Mouse (Mus musculus): ENCODE data around the gene Grip1.

Grip1 gene

DNA sequence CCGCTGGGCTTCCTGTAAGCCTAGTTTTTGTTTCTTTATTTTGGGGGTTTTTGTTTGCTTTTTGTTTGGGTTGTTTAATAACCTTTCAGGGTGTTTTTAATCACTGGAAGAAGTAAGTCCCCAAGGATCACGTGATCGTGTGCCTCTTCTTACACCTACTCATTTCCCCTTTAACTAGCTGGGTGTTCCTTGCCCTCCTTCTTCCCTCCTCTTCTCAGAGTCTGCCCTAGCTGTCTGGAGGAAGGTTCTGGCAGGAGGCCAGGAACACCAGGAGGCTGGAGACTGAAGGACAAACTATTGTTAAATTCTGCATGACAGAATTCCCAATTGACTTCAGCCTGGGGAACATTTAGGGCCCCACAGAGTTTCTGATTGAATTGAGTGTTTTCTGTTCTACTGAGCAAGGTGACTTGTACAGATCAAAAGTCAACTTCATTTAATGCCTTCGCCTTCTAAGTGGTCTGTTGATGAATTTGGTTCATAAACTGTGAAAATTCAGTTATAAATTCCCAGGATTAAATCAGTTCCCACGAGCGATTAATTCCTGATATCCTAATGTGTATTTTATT, 376.8 kb downstream of the Grip1 start:
- in situ Hi-C loops (cut with MseI, MboI), result no loop called here

DNA sequence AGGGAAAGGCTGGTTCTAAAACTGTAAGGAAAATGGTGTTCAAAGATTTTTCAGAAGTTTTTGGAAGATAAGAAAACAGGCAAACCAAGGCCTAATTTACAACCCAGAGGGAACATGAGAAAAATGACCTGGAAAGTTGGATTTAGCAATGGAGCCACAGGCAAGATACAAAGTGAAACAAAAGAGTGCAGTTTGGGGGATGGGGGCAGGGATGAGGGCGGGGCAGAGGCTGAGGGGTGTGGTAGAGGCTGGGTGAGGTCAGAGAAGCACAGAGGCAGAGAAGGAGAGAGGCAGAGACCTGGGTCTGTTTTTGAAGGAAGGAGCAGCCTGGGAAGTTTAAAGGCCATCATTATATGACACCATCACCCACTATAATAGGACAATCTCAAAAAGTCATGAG, 377.5 kb downstream of the Grip1 start:
- in situ Hi-C loops (cut with MseI, MboI), result no loop called here

DNA sequence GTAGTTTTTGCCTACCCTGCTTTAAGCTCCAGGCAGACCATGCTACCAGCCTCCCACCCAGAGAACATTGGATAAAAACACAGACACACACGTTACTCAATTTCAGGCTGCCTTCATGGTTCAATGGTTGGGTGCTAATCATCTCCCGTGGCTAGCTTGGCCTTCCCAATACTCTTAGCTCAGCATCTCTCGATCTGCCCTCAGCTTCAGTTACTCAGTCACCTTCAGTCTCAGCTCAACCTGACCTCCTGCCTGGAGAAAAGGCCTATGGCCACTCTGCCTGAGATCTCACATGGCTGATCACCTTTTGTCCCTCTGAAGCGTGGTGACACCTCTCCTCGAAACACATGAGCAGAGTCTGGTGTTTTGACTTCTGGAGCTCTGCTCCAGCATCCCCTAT, 379.7 kb downstream of the Grip1 start:
- in situ Hi-C loops (cut with MseI, MboI), result no loop called here

DNA sequence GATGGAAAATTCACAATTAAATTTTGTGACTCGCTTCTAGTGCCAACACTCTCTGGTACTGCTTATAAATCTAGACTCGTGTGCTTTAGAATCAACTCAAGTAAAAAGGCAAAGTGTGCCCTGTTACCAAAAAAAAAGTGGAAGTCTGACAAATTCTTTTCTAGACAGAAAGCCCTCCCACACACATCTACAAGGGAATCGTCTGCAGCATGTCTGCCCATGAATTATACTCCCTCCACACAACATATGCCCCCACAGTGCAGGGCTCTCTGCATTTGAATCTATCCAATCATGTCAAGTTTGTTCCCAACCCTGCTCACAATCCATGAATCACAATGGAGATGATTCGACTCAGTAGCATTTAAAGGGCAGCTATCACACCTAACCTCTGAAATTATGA, 380.5 kb downstream of the Grip1 start:
- in situ Hi-C loops (cut with MseI, MboI), result no loop called here

DNA sequence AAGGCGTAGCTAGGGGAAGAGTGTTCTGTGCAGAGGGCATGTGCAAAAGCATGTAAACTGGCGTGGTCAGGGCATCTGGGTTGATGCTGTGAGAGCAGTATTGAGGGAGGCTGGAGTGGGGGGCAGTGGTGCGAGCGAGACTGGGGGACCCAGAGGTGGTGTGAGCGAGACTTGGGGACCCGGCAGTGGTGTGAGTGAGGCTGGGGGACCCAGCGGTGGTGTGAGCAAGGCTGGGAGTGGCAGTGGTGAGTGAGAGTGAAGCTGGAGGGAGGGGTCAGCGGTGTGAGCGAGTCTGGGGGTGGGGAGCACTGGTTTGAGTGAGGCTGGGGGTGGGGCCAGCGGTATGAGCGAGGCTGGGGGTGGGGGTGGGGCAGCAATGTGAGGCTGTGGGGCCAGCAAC, 386.0 kb downstream of the Grip1 start:
- in situ Hi-C loops (cut with MseI, MboI), result no loop called here

DNA sequence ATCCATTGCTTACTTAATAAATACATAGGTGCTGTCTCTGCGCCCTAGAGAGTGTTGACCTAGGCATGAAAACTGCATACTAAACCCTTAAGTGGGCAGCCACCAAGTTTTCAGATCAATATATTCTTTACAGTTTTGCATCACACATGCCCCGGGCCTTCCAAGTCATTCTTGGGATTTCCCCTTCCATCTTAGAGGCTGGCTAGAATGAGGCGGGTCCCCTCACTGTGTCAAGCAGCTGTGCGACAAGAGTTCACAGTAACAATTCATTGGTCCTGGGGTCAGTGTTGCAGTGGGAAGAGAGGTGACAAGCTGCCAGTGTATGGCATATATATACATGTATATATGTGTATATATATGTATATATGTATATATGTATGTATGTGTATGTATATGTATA, 388.4 kb downstream of the Grip1 start:
- in situ Hi-C loops (cut with MseI, MboI), result no loop called here

DNA sequence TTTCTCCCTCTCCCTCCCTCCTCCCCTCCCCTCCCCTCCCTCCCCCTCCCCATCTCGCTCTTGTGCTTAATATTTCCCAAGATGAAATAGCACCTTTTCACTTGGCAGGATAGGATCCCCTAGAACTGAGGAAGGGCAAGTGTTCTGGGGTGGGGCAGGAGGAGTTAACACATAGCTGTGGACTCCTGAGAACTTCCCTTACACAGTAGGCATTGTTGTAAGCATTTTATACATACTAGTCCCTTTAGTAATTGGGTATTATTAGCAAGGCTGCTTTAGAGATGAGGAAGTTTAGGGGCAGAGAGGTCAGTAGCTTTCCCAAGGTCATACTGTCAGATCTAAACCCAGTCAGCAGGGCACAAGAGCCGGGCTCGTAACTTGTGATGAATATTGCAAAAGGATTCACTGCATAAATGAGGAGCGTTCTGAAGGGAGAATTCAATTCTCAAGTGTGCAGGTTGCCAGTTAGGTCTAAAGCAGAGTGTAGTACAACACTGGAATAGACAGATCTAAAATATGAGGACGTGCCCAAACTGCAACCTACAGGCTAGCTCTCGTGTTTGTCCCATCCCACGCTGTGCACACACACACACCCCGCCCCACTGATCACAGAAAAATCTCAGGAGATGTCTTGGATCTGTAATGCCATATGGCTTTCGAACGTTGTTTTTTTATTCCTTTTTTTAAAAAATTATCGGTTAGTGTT, 392.2 kb downstream of the Grip1 start:
- in situ Hi-C loops (cut with MseI, MboI), result no loop called here

DNA sequence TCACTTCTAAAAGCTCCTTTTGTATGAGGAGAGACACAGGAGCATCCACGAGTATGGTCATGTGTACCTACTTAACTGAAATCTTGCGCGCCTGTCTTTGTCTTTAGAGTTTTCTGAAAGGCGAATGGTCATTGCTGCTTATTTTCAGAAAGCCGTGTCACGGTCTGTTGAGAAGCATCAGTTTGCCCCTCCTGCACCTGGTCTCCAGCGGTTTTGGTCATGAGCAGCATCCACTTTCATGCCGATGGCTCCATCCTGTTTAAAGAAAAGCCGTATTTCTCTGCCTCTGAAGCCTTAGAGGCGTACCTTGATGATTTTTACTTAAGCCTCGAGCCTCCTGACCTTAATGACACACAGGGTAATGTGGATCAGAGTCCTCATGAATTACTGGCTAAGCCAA, 398.0 kb downstream of the Grip1 start:
- in situ Hi-C loops (cut with MseI, MboI), result no loop called here

DNA sequence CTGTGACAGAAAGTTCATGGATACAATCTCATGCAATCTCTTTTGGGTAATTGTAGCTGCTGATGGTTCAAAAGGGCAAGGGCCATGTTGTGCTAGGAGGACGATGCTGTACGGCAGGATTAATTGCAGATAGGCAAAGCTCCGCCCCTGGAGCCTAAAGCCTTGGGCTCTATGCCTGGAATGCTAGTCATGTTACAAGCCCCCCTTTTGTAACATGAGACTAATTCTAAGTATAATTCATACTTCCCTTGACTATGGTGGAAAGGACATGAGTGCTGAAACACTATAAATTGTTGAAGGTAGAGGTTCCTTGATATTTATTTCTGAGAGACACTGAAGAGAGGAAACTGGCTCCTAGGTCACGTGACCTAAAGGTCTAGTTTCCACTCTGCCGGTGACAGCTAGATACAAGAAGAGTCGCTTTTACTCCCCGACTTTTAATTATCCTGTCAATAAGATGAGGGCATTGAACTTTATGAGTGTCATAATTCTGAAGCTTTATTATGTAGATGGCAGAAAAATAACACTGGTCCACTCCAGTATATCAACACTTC, 399.0 kb downstream of the Grip1 start:
- in situ Hi-C loops (cut with MseI, MboI), result no loop called here

DNA sequence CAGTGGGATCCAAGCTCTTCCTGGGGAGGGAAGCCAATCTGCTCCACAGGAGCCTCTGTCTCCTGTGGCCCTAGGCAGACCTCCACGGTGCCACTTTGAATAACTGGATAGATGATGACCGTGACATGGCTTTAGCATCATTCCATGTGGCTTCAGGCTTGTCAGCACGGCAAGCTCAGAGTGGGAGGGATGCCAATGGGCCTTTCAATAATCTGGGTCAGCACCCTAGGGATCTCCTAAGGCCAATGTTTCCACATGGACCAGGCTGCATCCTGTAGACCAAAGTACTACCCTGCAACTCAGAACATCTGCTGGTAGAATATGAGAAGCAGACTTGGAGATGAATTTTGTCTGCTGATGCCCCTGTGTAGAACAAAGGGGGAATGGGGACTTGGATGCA, 414.1 kb downstream of the Grip1 start:
- in situ Hi-C loops (cut with MseI, MboI), result no loop called here

DNA sequence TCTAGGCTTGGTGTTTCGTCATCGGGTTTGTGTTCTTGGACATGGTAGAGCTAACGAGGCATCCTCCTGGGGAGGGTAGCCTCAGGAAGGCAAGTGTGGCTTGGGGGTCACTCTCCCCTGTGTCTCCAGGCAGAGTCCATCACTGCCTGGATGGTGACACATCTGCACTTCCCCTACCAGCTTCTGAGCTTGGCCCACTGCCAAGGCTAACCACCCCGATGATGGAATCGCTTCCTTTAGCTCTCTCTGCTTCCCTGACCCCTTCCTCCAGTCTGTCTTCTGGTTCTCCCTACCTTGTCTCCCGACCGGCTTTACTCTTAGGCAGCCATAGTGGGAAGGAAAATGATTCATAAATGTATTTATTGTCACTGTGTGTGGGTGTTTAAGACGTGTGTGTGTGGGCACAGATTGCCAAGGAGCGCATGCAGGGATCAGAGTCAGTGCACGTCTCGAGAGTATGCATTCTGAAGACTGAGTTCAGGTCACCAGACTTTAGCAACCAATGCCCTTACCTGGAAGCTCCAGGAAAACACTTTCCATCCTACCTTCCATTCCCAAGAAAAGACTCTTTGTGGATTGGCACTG, 415.5 kb downstream of the Grip1 start:
- in situ Hi-C loops (cut with MseI, MboI), result no loop called here

DNA sequence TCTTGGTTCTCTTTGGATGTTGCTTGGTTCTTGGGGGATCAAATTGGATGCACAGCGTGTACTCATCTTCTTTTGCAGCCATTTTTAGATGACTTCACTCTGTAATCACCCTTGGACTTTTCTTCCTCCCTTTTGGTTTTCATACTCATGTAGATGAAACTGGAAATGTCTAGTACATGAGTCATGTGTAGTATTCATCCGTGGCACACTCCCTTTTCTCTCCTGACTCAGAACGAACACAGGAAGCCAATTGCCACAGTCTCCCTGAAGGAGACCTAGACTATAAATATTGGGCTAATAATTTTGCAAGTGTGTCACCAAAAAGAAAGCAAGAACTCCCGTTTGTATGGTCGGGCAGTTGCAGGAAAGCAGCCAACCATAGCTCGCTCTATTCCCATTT, 423.1 kb downstream of the Grip1 start:
- in situ Hi-C loops (cut with MseI, MboI), result no loop called here

DNA sequence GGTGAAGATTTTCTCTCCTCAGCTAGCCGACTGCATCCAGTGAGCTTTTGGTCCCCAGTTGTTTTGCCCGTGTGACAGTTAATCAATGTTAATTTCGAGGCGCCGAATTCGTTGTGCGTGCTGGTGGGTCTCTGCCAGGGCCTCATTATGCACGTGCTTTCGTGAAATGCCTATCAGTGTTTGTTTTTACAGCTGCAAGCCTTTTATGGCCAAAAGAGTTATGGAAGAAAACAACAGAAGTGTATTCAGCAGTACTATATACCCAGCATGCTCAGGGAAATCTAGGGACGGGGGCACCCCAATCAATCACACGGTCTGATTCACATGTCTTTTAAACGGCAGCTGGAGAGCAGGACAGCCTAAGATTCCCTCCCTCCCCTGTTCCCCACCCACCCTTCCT, 424.7 kb downstream of the Grip1 start:
- in situ Hi-C loops (cut with MseI, MboI), result no loop called here

DNA sequence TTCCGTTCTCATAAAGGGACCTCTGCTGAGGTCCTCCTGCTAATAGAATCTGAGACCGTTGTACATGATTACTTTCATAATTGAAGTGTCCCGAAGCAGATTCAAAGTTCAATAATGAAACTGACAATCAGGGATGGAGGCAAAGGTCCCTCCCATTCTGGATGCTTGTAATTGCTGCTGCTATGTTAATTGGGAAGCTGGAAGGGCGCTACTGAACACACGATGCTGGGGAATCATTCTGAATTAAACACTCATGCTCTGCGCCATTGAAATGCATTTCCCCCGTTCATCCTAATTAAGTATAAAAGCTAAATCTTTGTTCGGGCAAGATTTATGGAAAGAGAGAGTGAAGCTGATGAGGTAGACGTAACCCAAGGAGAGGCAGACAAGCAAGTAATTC, 431.0 kb downstream of the Grip1 start:
- in situ Hi-C loops (cut with MseI, MboI), result no loop called here

DNA sequence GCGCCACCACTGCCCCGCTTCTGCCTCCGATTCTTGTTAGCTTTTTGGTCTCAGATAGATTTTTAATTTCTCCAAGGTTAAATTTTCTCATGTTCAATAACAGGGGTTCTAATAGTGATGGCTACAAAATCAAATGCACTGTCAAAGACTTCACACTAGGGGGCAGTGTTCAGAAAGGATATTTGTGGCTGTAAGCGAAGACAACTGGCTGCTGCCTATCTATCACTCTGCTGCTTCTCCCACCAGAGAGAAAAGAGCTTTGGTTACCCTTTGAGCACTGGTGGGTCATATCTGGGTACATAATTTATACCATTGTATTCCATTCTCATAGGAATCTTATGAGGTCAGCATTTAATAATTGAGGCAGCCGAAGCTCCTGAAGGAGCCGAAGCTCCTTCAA, 431.9 kb downstream of the Grip1 start:
- in situ Hi-C loops (cut with MseI, MboI), result no loop called here

DNA sequence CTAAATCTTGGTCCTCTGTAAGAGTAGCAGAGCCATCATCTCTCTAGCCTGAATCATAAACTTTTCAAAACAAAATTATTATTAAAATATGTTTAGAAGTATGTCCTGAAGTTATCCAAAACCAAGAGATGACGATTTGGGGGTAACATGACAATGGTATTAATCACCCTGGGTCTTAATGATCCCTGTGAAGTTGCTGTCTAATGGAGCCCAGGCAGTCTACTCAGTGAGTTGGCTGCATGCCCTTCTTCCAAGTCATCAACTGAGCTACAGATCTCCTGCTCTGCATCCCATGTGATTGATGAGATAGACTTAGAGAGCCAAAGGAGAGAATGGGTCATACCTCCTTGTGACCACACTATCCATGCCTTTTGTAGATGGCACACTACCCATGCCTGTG, 433.1 kb downstream of the Grip1 start:
- in situ Hi-C loops (cut with MseI, MboI), result no loop called here

DNA sequence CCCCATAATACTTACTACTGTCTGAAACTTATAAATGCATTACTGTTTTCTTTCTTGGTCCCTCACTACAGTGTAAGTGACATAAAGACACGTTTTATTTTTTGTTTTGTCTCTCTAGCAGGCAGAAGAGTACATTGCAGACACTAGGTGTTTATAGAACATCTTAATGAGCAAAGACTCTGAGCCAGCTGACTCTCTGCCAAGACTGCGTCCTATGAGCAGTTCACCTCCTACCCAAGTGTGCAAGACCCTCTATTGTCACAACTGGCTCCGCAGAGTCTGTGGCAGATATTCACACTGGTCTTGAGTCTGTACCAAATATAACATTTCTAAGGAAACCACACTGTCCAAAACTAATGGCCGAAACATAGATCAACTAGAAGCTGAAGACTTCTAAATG, 449.1 kb downstream of the Grip1 start:
- in situ Hi-C loops (cut with MseI, MboI), result no loop called here

DNA sequence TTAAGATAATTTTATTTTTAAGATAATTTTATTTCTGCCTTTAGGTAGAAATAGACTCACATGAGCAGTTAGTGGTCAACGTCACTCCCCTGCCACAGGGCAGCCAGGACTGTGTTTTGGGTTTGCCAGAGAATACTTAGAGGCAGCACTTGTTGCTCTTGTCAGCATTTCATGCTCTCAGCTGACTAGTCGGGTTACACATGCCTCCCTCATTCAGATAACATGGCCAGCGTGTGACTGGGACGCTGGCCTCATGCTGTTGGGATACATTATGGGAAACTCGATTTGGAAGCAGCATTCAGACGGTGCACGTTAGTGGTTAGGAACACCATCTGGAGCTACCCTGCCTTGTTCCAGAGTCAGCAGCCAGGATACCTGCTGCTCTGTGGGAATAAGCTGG, 453.2 kb downstream of the Grip1 start:
- in situ Hi-C loops (cut with MseI, MboI), result no loop called here

DNA sequence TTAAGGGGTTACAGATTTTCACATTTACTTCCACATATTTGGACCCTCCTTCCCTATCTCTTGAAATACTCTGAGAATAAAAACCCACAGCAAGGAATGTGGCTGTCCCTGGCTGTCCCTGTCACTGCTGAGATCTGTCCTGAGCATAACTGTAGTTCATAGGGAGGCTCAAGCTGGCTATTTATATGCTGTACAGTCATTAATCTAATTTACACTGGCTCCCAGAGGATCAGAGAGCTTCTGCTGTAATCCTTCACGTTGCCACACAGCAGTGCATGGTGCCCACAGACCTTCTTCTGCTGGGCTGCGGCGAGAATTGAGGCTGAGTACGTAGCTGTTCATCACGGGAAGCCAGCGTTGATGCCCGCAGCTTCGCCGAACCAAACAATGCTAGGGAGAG, 464.4 kb downstream of the Grip1 start:
- in situ Hi-C loops (cut with MseI, MboI), result no loop called here

DNA sequence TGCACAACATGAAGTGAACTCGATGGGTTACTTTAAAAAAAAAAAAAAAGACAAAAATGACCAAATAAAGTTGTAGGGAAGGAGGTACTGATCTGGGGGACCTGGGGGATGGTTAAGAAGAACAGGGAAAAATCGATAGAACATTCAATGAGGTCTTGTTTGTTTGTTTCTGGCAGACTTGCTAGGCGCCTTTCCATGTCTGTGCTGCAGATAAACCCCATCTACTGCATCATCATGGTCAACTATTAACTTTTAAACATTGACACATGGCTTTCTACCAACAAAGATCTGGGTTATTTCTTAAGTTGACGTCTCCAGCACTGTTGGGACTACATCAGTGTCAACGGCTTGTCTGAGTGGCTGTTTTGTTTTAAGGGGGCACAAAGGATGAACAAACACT, 474.3 kb downstream of the Grip1 start:
- in situ Hi-C loops (cut with MseI, MboI), result no loop called here

DNA sequence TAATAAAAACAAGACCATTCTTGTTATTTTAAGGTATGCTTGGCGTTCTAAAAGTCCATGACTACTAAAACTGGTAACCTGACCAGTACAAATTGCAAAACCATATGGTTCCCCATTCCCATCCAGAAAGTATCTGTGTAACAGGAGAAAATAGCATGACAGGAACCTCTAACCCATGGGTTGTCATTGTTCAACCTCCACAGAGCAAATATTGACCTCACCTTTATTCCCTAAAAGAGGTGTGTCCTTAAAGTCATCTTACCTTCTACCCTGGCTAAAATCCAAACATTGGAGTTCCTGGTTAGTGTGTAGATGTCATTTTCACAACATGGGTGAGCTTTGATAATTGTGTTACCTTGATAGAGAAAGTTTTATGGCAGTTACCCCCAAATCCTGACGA, 475.3 kb downstream of the Grip1 start:
- in situ Hi-C loops (cut with MseI, MboI), result no loop called here

DNA sequence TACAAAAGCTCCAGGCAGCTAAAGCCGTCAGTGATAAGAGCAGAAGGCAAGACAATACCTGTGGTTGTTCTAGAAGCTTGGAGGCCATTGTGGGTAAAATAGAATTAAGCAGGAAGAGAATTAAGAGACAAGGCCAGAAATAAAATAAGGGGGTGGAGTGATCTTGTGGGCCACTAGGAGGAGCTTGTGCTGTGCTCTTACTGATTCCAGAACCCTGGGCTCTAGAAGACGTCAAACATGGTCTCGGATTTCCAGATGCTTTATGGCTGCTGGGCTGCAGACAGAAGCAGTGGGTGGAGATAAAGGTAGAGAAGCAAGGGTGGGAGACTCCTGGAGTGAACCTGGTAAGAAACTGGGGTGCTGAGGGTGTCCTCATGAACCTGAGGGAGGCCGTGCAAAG, 479.2 kb downstream of the Grip1 start:
- in situ Hi-C loops (cut with MseI, MboI), result no loop called here

DNA sequence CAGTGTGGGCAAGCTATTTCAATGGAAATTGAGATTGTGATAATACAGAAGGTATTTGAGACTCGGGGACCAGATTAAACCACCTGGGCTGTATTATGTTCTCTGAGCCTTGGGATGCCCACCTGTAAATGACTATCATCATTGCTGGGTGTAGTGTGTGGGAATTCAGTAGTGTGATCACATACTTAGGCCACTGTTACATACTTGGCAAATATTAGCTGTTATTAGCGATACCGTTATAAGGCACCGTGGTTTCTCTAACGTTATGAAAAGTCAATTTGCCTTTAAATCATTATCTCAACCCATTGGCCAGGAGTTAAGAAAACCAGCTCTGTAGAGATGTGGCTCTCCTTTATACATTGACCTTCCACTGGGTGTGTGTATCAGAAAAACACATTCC, 479.7 kb downstream of the Grip1 start:
- in situ Hi-C loops (cut with MseI, MboI), result no loop called here

Data from mouse trophoblast stem cell (cell line).